Mouse (Mus musculus) natural killer cell, adult 2 months (primary cell): Measurements from ENCODE around the gene Rnf148.

ENCODE experiments used
- DNase-seq, 2 experiments: peaks; one replicate each; pipeline ENCODE4 v3.0.0; 2022; ENCODE audit warnings: low spot score in 2 of 2

The Rnf148 gene

DNA sequence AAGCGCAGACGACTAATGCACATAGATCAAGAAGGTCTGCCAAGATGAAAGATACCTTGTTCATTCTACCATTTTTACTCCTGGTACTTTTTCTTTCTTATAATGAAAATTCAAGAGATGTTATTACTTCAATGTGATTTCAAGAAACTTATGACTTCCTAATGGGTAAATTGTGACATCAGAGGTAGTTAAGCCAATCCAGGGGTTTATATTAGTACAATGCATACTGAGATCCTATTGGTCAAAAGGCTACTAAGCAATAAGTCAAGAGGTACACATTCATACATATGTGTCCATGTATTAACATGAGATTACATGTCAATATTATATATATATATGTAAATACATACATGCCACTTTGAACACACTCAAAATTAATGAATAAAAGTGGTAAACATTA lies at the start of gene Rnf148:
Rnf148 (minus strand) TSS at position 101 of the 400 bp plus-strand sequence.
- DNase-seq: no peak

DNA sequence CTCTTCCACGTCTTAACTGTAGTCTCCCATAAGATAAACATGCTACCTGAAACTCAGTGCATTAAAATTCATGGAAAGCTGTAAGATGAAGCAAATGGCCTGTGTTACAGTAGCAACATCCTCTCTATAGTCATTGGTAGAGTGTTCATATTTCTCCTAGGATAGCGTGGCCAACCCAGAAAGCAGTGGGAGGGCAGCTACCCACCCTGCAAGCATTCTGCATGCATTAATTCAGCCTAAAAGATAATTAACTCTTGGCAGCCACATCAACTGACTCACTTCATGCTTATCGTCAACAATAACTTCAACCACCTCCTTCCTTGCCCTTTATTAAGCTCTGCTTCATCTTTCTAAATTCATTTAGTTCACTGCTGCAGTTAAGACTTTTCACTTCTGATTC lies 45.9 kb upstream of the Rnf148 start:
- DNase-seq: no peak

DNA sequence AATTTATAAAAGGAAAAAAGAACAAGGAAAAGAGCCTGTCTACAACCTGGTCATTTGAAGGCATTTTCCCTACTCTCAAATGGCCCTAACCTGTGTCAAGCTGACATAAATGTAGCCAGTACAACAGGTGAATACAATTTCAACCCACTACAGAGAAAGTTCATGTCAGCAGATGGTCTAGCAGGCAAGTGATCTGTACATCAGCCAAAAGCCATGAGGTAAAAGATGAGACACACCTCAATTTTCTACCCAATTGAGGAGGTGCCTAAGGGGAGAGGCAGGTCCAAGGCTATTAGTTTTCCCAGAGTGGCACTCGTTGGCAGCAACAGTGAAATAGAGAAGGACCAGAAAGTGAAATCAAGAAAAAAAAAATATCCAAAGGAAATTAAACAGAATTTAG lies 23.2 kb upstream of the Rnf148 start:
- DNase-seq: no peak

DNA sequence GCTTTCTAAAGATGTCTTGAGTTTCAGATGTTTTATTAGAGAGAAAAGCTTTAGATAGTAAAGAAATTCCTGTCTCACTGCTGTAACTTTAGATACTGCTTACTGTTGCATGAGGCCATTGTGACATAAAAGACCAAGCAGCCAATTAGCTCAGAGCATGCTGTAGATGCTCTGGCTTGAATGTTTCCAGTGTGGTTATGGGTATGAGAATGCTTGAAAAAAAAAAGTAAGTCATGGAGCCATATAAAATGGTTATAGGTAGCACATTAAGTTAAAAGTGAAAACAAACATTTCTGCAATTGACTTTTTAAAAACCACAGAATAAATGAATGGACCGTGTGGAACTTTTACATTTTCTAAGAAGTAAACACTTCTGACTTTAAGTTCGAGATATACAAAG lies 4.7 kb downstream of the Rnf148 start, which contains the start of gene Rnf133:
Rnf133 (minus strand) TSS at position 101 of the 400 bp plus-strand sequence.
- DNase-seq: no peak

DNA sequence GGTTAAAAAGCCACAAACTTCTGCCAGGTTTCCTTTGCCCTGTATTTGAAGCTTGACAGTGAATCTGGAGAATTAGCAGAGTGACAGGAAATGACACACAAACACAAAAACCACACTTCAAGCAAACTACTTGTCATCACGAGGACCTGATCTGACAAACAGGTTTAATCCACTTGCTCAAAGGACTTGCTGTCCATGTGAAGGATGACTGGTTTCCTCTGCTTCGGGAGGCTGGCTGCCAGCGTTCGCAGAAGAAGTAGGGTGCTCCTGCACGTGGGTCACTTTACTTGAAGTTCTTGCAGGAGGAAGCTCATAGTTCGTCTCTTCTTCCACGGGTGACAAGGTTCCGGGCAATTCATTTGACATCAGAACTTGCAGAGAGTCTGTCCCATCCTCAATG lies 6.2 kb downstream of the Rnf148 start:
- no peak for DNase-seq

DNA sequence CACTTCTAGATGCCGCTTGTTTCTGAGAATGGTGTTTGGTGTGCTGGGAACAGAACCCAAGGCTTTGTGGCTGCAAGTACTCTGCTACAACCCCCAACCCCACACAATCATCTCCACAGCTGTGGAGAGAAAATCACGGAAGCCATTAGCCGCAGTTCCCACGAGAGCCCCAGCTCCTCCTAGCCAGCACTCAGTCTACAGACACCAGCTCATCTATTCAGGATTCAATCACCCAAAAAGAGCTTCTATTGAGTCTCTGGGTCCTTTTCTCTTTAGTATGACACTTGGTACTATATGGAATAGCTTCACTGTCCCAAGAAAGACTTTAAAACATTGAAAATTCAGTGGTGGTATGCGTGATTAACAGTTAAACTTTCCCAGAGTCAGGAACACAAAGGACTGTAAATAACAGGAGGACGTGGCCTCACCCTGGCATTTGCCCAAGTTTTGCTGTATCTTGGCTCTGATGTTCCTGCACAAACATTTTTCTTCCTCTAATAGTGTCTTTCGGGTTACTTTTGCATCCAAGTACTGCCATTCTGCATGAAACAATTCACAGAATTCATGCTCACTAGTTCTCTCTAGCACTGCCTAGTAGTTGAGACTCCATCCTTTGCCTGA lies 7.2 kb downstream of the Rnf148 start:
- no peak for DNase-seq

DNA sequence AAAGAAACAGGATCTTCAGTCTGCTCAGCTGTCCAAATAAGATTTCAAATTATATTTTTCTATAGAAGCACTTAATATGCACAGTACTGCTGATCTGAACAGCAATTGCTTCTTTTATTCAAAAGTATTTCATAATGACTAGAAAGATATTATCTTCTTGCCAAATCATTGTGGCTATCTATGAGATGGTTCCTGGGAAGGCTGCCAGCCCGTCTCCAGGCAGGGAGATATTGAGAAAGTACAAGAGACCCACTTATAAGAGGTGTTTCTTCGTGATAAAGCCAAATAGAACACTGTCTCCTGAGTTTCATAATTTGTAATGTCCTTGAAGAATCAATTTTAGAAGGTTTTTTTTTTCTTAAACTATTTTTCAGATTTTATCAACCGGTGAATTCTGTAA lies 17.9 kb downstream of the Rnf148 start:
- no peak for DNase-seq

GRCm38 (mm10) chr6:23635208-23635607 lies 19.7 kb downstream of the Rnf148 start:
- no peak for DNase-seq

DNA sequence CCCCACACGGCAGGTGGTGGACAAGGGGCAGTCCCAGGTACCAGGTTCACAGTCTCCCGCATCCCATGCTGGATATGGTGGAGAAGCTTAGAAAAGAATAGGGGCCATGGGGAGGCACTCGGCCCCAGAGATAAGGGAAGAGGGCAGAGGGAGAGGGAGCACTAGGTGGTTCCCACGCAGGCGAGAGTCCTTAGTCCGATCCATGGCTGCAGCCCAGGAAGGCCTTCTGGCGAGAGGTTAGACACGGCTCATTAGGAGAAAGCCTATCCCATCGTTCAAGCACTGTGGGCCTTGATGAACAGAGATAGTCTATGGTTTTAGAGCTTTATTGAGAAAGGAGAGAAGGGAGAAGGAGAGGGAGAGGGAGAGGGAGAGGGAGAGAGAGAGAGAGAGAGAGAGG lies 20.9 kb downstream of the Rnf148 start:
- DNase-seq: no peak

DNA sequence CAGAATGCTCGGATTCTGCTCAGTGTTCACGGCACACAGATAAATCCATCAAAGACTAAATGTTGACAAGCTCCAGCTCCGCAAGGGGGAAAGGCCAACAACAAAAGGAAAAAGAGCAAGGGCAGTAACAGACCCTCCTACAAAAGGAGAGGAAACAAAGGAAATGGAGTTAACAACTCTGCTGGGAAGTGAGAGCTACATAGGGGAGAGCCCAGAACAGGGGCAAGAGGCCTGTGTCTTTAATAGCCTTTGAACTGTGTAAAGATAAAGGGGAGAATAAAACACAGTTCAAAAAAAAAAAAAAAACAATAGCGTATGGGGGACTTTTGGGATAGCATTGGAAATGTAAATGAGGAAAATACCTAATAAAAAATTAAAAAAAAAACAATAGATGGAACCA lies 24.5 kb downstream of the Rnf148 start:
- DNase-seq: no peak
